ENCODE assay signal across 19 mouse cellular contexts in the genomic region with DNA sequence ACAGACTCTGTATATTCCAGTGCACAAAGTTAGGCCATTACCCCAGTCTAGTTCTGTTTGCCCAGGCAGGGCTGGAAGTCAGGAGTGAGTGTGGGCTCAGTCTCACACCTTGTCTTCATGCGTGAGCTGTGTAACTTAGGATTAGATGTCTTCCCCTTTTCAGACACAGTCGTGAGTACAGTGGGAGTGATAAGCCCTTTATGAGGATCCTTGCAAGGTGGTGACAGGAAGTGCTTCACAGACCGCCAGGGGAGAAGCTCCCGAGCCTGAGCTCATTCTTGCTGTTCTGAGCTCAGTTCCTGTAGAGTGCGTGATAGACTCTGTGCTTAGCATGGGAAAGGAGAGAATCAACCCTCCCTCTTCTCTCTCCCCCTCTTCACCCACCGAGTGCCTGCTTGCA. TPM values are rescaled to one million over a fixed set of nuclear protein-coding genes. Genes with fewer than 3 reads are reported as not detected.
DNase-seq lines count a peak whose midpoint lies in the region; ATAC-seq and TF ChIP-seq lines count a peak whose summit lies in the region.
"Had no signal": no experiment of that assay in that cellular context is flagged by ENCODE, and none has a peak within 500 bp of the region (broad histone marks: within the 10 kb centered on the region; RNA-seq: fewer than 3 reads in every experiment).

No protein-coding gene starts in this region.

- no peak overlapping the region for H3K27ac ChIP-seq in liver, embryonic 14.5 days
- no peak overlapping the region for H3K27ac ChIP-seq in liver, postnatal 0 days (ENCODE audit: low read depth)
- no peak overlapping the region for H3K27ac ChIP-seq in forebrain, embryonic 14.5 days (ENCODE audit: low read depth, low read length)
- H3K27ac ChIP-seq: embryonic facial prominence, embryonic 13.5 days; liver, embryonic 12.5 days; midbrain, embryonic 10.5 days; neural tube, embryonic 12.5 days had no signal

- no peaks in the 10 kb centered on the region for H3K36me3 ChIP-seq in liver, embryonic 14.5 days (replicated peaks; ENCODE audit: control insufficient read depth, insufficient read depth, low read depth)
- H3K36me3 ChIP-seq in liver, postnatal 0 days (replicated peaks; ENCODE audit: insufficient read depth, low read length) = peaks cover 24% of the 10 kb centered on the region
- peaks cover 36% of the 10 kb centered on the region for H3K36me3 ChIP-seq in forebrain, embryonic 14.5 days (ENCODE audit: control insufficient read depth, insufficient read depth, low read length)

- H3K27me3 ChIP-seq in liver, embryonic 14.5 days (ENCODE audit: control insufficient read depth, insufficient read depth, low read length) = no peaks in the 10 kb centered on the region
- no peaks in the 10 kb centered on the region for H3K27me3 ChIP-seq in liver, postnatal 0 days (ENCODE audit: insufficient read depth, low read length)
- no peaks in the 10 kb centered on the region for H3K27me3 ChIP-seq in forebrain, embryonic 14.5 days (replicated peaks; ENCODE audit: control insufficient read depth, insufficient read depth, low read length)
- H3K27me3 ChIP-seq: embryonic facial prominence, embryonic 13.5 days; liver, embryonic 12.5 days; neural tube, embryonic 12.5 days had no signal

- no peak for ATAC-seq in liver, embryonic 14.5 days (ENCODE audit: insufficient read depth)
- no peak for ATAC-seq in liver, postnatal 0 days
- ATAC-seq in megakaryocyte progenitor cell, adult 5-6 weeks (replicated peaks; ENCODE audit: poor library complexity) = peak; percentile 72
- ATAC-seq in forebrain, embryonic 14.5 days = no peak
- ATAC-seq: liver, embryonic 12.5 days had no signal

- H3K9ac ChIP-seq in liver, embryonic 14.5 days (replicated peaks) = no peak overlapping the region
- H3K9ac ChIP-seq in liver, postnatal 0 days (replicated peaks) = no peak overlapping the region
- no peak overlapping the region for H3K9ac ChIP-seq in forebrain, embryonic 14.5 days (ENCODE audit: low read length)
- H3K9ac ChIP-seq: embryonic facial prominence, embryonic 13.5 days; liver, embryonic 12.5 days; neural tube, embryonic 12.5 days had no signal

- H3K9me3 ChIP-seq in liver, embryonic 14.5 days (ENCODE audit: control insufficient read depth, low read length) = no peaks in the 10 kb centered on the region
- no peaks in the 10 kb centered on the region for H3K9me3 ChIP-seq in liver, postnatal 0 days (ENCODE audit: low read length)
- no peaks in the 10 kb centered on the region for H3K9me3 ChIP-seq in forebrain, embryonic 14.5 days (replicated peaks; ENCODE audit: control insufficient read depth, low read length)
- H3K9me3 ChIP-seq: embryonic facial prominence, embryonic 13.5 days; liver, embryonic 12.5 days; midbrain, embryonic 10.5 days; neural tube, embryonic 12.5 days had no signal

- H3K4me1 ChIP-seq in liver, embryonic 14.5 days (replicated peaks; ENCODE audit: control insufficient read depth in 2 of 2, insufficient read depth in 2 of 2, low read length in 1 of 2) = peaks cover 0 to 7% of the 10 kb centered on the region in 2 experiments; a peak in 2 of 4 replicates
- H3K4me1 ChIP-seq in liver, postnatal 0 days (ENCODE audit: insufficient read depth) = peaks cover 6% of the 10 kb centered on the region; the same call in 1 of the 2 replicates
- no peaks in the 10 kb centered on the region for H3K4me1 ChIP-seq in forebrain, embryonic 14.5 days (ENCODE audit: control insufficient read depth, insufficient read depth, low read length)
- H3K4me1 ChIP-seq: neural tube, embryonic 12.5 days had no signal

- TF ChIP-seq CTCF in liver, embryonic 14.5 days (IDR thresholded peaks at IDR 0.05; ENCODE audit: low read depth) = 0 out of 2 replicates have a peak, but pooled peaks have one; percentile 2
- no peak for TF ChIP-seq CTCF in liver, postnatal 0 days (IDR thresholded peaks at IDR 0.05; ENCODE audit: low read depth)

- H3K4me2 ChIP-seq in liver, embryonic 14.5 days (ENCODE audit: low read depth) = no peak overlapping the region
- H3K4me2 ChIP-seq in liver, postnatal 0 days (ENCODE audit: low read depth, low read length) = no peak overlapping the region
- no peak overlapping the region for H3K4me2 ChIP-seq in forebrain, embryonic 14.5 days (ENCODE audit: low read length)
- H3K4me2 ChIP-seq: embryonic facial prominence, embryonic 13.5 days; heart, embryonic 11.5 days; liver, embryonic 12.5 days; neural tube, embryonic 12.5 days had no signal

- 26% methylated on average over 6 of the region's 6 CpGs for WGBS in liver, embryonic 14.5 days (ENCODE audit: insufficient replicate concordance)
- 32% methylated on average over 6 of the region's 6 CpGs for WGBS in liver, postnatal 0 days (ENCODE audit: insufficient replicate concordance)
- WGBS in forebrain, embryonic 14.5 days = 88% methylated on average over 6 of the region's 6 CpGs

- H3K4me3 ChIP-seq in liver, embryonic 14.5 days (ENCODE audit: insufficient read depth in 1 of 2, low read depth in 2 of 2, low read length in 2 of 2) = no peak overlapping the region
- H3K4me3 ChIP-seq in liver, postnatal 0 days (ENCODE audit: low read depth, low read length) = no peak overlapping the region
- no peak overlapping the region for H3K4me3 ChIP-seq in forebrain, embryonic 14.5 days (ENCODE audit: low read depth, low read length)
- H3K4me3 ChIP-seq: embryonic facial prominence, embryonic 13.5 days; liver, embryonic 12.5 days; midbrain, embryonic 10.5 days; neural tube, embryonic 12.5 days had no signal

- no peak for DNase-seq in liver, embryonic 14.5 days (ENCODE audit: low read depth in 3 of 3, low spot score in 3 of 3)
- no peak for DNase-seq in liver, postnatal 0 days
- DNase-seq in T-cell, adult 2 months (ENCODE audit: low spot score) = peak; percentile 74
- DNase-seq in thymus, postnatal 4 days = peak; percentile 61
- no peak for DNase-seq in forebrain, embryonic 14.5 days (ENCODE audit: low spot score)
- no peak for DNase-seq in cerebellum, postnatal 10 days
- DNase-seq in spleen, adult 12 weeks (ENCODE audit: low spot score) = no peak
- DNase-seq: adrenal gland, adult 8-10 months; lung, postnatal 10 days had no signal

- TF ChIP-seq EP300 in liver, embryonic 14.5 days (IDR thresholded peaks at IDR 0.05; ENCODE audit: low read depth) = no peak
- TF ChIP-seq EP300 in liver, postnatal 0 days (IDR thresholded peaks at IDR 0.05; ENCODE audit: low read depth) = no peak

RNA-seq across cellular contexts. Expression of gene Castor1, which starts 11.5 kb away (rescaled TPM):
- polyA plus RNA-seq in liver, embryonic 14.5 days (2012; rRNA removed) = 1.0 and 1.1 TPM in 2 replicates
- polyA plus RNA-seq in liver, embryonic 14.5 days (2014; fragmentation: Nextera tagmentation; extraction: Ambion mirVana) = 1.4 and 1.5 TPM in 2 replicates
- 1.8 and 2.0 TPM in 2 replicates for polyA plus RNA-seq in liver, postnatal 0 days (2015; fragmentation: Nextera tagmentation; extraction: Ambion mirVana)
- total RNA-seq in megakaryocyte progenitor cell, adult 5-6 weeks (2015) = 0.59 and 0.61 TPM in 2 replicates
- total RNA-seq in megakaryocyte progenitor cell, adult 5-6 weeks (2017) = 0.42 and 0.47 TPM in 2 replicates
- polyA plus RNA-seq in forebrain, embryonic 14.5 days (2014; fragmentation: Nextera tagmentation; extraction: Ambion mirVana) = 1.6 and 1.8 TPM in 2 replicates

RNA-seq across cellular contexts. Expression of gene Tbc1d10a, which starts 20.0 kb away (rescaled TPM):
- polyA plus RNA-seq in liver, embryonic 14.5 days (2012; rRNA removed) = 5.3 and 6.2 TPM in 2 replicates
- 2.6 and 3.4 TPM in 2 replicates for polyA plus RNA-seq in liver, embryonic 14.5 days (2014; fragmentation: Nextera tagmentation; extraction: Ambion mirVana)
- polyA plus RNA-seq in liver, postnatal 0 days (2015; fragmentation: Nextera tagmentation; extraction: Ambion mirVana) = 5.6 and 7.0 TPM in 2 replicates
- 1.9 and 2.7 TPM in 2 replicates for total RNA-seq in megakaryocyte progenitor cell, adult 5-6 weeks (2015)
- 4.3 and 8.0 TPM in 2 replicates for total RNA-seq in megakaryocyte progenitor cell, adult 5-6 weeks (2017)
- 13.3 and 18.3 TPM in 2 replicates for polyA plus RNA-seq in forebrain, embryonic 14.5 days (2014; fragmentation: Nextera tagmentation; extraction: Ambion mirVana)

RNA-seq across cellular contexts. Expression of gene Osm, which starts 29.7 kb away (rescaled TPM):
- 0.85 and 0.88 TPM in 2 replicates for polyA plus RNA-seq in liver, embryonic 14.5 days (2012; rRNA removed)
- polyA plus RNA-seq in liver, embryonic 14.5 days (2014; fragmentation: Nextera tagmentation; extraction: Ambion mirVana) = 0.34 and 0.41 TPM in 2 replicates
- 0.58 and 1.3 TPM in 2 replicates for polyA plus RNA-seq in liver, postnatal 0 days (2015; fragmentation: Nextera tagmentation; extraction: Ambion mirVana)
- total RNA-seq in megakaryocyte progenitor cell, adult 5-6 weeks (2015) = 11.4 and 20.2 TPM in 2 replicates
- 8.4 and 26.8 TPM in 2 replicates for total RNA-seq in megakaryocyte progenitor cell, adult 5-6 weeks (2017)
- polyA plus RNA-seq in forebrain, embryonic 14.5 days (2014; fragmentation: Nextera tagmentation; extraction: Ambion mirVana) = 0.14 TPM in 1 of 2 replicates, not detected in the other
- total RNA-seq: gastrocnemius, adult 8-10 months; heart, postnatal 25 days had no signal
- polyA plus RNA-seq: embryonic facial prominence, embryonic 13.5 days; intestine, embryonic 14.5 days; limb, embryonic 11.5 days; neural tube, embryonic 12.5 days had no signal

RNA-seq across cellular contexts. Expression of gene Sf3a1, which starts 46.4 kb away (rescaled TPM):
- polyA plus RNA-seq in liver, embryonic 14.5 days (2012; rRNA removed) = 16.4 and 18.6 TPM in 2 replicates
- 23.5 and 24.2 TPM in 2 replicates for polyA plus RNA-seq in liver, embryonic 14.5 days (2014; fragmentation: Nextera tagmentation; extraction: Ambion mirVana)
- polyA plus RNA-seq in liver, postnatal 0 days (2015; fragmentation: Nextera tagmentation; extraction: Ambion mirVana) = 8.5 and 8.8 TPM in 2 replicates
- total RNA-seq in megakaryocyte progenitor cell, adult 5-6 weeks (2015) = 64.8 and 65.7 TPM in 2 replicates
- total RNA-seq in megakaryocyte progenitor cell, adult 5-6 weeks (2017) = 35.3 and 40.0 TPM in 2 replicates
- 51.5 and 59.3 TPM in 2 replicates for polyA plus RNA-seq in forebrain, embryonic 14.5 days (2014; fragmentation: Nextera tagmentation; extraction: Ambion mirVana)

RNA-seq across cellular contexts. Expression of gene Ccdc157, which starts 46.5 kb away (rescaled TPM):
- polyA plus RNA-seq in liver, embryonic 14.5 days (2012; rRNA removed) = 0.88 and 0.97 TPM in 2 replicates
- 0.32 and 0.47 TPM in 2 replicates for polyA plus RNA-seq in liver, embryonic 14.5 days (2014; fragmentation: Nextera tagmentation; extraction: Ambion mirVana)
- polyA plus RNA-seq in liver, postnatal 0 days (2015; fragmentation: Nextera tagmentation; extraction: Ambion mirVana) = 0.36 and 0.52 TPM in 2 replicates
- total RNA-seq in megakaryocyte progenitor cell, adult 5-6 weeks (2015) = 0.44 and 0.54 TPM in 2 replicates
- 0.67 and 0.95 TPM in 2 replicates for total RNA-seq in megakaryocyte progenitor cell, adult 5-6 weeks (2017)
- 2.4 and 2.9 TPM in 2 replicates for polyA plus RNA-seq in forebrain, embryonic 14.5 days (2014; fragmentation: Nextera tagmentation; extraction: Ambion mirVana)

Comparison
In these comparisons a context has a peak if more than half of its experiments do, and no peak if none do; other contexts are left out.
1. DNase-seq: peak in T-cell, adult 2 months (single experiment) and thymus, postnatal 4 days (single experiment); none in liver, embryonic 14.5 days (0 of 3), liver, postnatal 0 days (single experiment), forebrain, embryonic 14.5 days (single experiment), cerebellum, postnatal 10 days (0 of 2) and spleen, adult 12 weeks (single experiment).